Mouse (Mus musculus) heart, adult 2 months (tissue): Measurements from ENCODE around the gene Hoxa6.

Experiments
- CTCF ChIP-seq: fragments of 200-600 bp; IDR thresholded peaks from 2 replicates; pipeline ENCODE4 v1.8.1; 2022; ENCODE audit warnings: antibody characterized with exemption, mild to moderate bottlenecking, moderate library complexity
- EP300 ChIP-seq: fragments of 200-500 bp; IDR thresholded peaks from 2 replicates; pipeline ENCODE4 v1.6.1; 2011; ENCODE audit warnings: low read depth, low read length, control low read depth; ENCODE audit not compliant: insufficient read depth
- POLR2A ChIP-seq: fragments of 200-500 bp; IDR thresholded peaks from 2 replicates; pipeline ENCODE4 v1.6.1; 2011; ENCODE audit warnings: mild to moderate bottlenecking, low read depth, low read length, control low read depth; ENCODE audit not compliant: insufficient read depth

DNA sequence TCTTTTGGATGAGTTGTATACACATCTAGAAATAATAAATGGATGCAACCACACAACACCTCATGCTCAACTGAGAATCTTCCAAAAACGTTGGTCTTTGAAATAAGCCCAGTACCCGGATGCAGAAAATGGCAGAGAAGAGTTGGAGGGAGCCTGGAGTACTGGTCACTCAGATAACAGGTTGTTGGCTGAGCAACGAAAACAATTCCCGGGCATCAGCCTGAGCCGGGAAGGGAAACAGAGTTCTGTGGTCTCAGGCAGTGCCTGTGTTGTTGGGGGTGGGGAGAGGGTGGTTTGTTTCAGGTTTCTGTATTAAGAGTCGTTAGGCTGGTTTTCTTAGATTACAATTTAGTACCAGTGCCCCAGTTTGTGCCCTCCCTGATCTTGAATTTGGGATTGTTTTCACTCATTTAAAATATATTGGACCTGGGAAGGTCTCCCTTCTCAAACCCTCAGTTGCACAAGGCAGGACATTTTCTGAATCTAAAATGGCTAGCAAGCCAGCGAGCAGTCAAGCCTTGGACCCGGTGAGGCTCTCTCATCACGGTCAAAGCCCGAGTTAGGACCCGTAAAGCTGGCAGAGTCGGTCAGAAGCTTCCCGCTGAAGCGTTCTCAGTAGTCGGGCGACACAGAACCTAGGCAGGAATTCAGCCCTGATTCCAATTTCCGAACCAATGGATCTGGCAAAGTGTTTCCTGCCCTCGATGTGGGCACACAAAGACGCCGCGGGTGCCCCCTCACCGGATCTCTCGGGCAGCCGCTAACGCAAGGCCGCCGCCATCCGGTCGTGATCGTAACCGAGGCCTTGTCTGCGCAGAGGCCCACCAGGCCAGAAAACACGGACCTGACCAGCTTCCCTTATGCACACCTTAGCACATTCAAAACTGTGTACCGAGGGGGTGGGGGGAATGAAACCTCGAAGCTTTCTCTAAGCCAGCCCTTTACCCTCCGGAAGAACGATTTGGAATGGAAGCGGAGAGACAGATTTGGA is 20.2 kb upstream of the Hoxa6 start:
- TF ChIP-seq CTCF (no peak), POLR2A (no peak), EP300 (no peak)
